Mouse (Mus musculus) E14TG2a.4 (cell line): ENCODE measurements around the gene Akap13.

ENCODE experiments used
- CTCF ChIP-seq: conservative IDR thresholded peaks from 2 replicates; pipeline ENCODE4 v1.5.1; 2014; ENCODE audit warnings: low read length
- NANOG ChIP-seq: IDR thresholded peaks from 2 replicates; pipeline ENCODE4 v1.6.1; 2014; ENCODE audit warnings: borderline replicate concordance, low read length, mixed read lengths
- POU5F1 ChIP-seq: IDR thresholded peaks from 2 replicates; pipeline ENCODE4 v1.6.1; 2014; ENCODE audit warnings: low read length, borderline replicate concordance

GRCm38 (mm10) chr7:75640074-75640473, 184.7 kb downstream of the Akap13 start:
- TF ChIP-seq CTCF (no peak), POU5F1 (no peak), NANOG (no peak)
